In the genomic region with DNA sequence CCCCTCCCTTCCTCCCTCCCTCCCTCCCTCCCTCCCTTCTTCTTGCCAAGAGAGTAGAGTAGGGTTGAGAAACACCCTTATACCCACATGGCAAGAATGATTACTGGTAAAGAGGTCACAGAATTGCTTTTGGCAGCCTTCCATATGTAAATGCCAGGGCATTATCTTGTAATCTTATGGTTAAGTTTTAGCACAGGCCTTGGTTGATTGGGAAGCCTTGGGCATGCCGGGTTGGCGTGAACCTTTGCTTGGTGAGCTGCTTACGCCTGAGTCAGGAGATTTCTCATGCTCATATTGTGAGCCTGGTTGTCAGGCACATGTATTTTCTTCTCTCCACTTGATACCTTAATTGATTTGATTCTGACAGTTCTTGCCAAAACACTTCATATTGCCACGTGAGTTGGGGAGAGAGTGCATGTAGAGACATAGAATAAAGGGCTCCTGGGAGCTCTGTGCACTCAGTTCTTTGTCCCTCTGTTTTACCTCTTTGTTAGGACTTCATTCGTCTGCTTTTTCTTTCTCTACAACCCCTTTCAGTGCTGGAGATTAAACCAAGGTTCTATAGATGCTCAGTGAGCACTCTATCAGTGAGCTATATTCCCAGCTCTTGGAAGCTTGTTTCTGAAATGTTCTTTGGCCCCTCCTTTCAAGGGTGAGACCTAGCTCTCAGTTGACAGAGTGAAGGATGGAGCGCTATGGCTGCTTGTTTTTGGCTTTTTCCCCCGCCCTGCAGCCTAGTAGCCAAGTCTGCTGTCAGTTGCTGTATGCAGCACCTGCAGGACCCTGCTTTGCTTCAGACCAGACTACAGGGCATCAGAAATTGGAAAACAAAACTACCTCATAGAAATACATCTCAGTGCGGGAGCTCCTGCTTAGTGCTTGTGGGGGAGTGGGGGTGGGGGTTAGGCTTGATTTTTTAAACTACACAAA, we compare ENCODE assay signal across 14 mouse cellular contexts.
DNase-seq lines count a peak whose midpoint lies in the region; ATAC-seq and TF ChIP-seq lines count a peak whose summit lies in the region.
"Had no signal": no experiment of that assay in that cellular context is flagged by ENCODE, and none has a peak within 500 bp of the region (broad histone marks: within the 10 kb centered on the region; RNA-seq: fewer than 3 reads in every experiment).

No protein-coding gene starts in this region.

- TF ChIP-seq POLR2A in heart, adult 2 months (IDR thresholded peaks at IDR 0.05; ENCODE audit: insufficient read depth, low read depth, low read length), result no peak

- H3K9me3 ChIP-seq in heart, postnatal 0 days (replicated peaks; ENCODE audit: control insufficient read depth, low read length), result no peaks in the 10 kb centered on the region
- no peaks in the 10 kb centered on the region for H3K9me3 ChIP-seq in midbrain, embryonic 14.5 days (ENCODE audit: control insufficient read depth, low read length)
- no peaks in the 10 kb centered on the region for H3K9me3 ChIP-seq in midbrain, embryonic 16.5 days (replicated peaks; ENCODE audit: control insufficient read depth, low read length, poor library complexity, severe bottlenecking)
- H3K9me3 ChIP-seq: lung, embryonic 15.5 days; midbrain, embryonic 15.5 days; neural tube, embryonic 13.5 days had no signal

- ATAC-seq in heart, postnatal 0 days (ENCODE audit: insufficient read depth, low read depth), result no peak
- no peak for ATAC-seq in midbrain, embryonic 14.5 days (ENCODE audit: low FRiP score, low TSS enrichment)
- ATAC-seq in midbrain, embryonic 16.5 days, result no peak
- ATAC-seq: hindbrain, postnatal 0 days; midbrain, embryonic 15.5 days had no signal

- peaks cover 45% of the 10 kb centered on the region for H3K4me1 ChIP-seq in heart, postnatal 0 days (ENCODE audit: control insufficient read depth, insufficient read depth)
- H3K4me1 ChIP-seq in heart, adult 2 months (ENCODE audit: control insufficient read depth, insufficient read depth, low read length), result peaks cover 1% of the 10 kb centered on the region; the same call in 1 of the 2 replicates
- no peaks in the 10 kb centered on the region for H3K4me1 ChIP-seq in midbrain, embryonic 14.5 days (ENCODE audit: control insufficient read depth, insufficient read depth, low read length)
- peaks cover 4% of the 10 kb centered on the region for H3K4me1 ChIP-seq in midbrain, embryonic 16.5 days (ENCODE audit: control insufficient read depth, insufficient read depth, low read length)
- H3K4me1 ChIP-seq: lung, embryonic 15.5 days; midbrain, embryonic 15.5 days had no signal

- peak; percentile 51 for DNase-seq in adrenal gland, adult 2 months
- DNase-seq in adrenal gland, postnatal 4 days (ENCODE audit: low spot score in 2 of 2), result no peak
- DNase-seq in heart, postnatal 0 days (ENCODE audit: low spot score), result no peak
- no peak for DNase-seq in heart, adult 2 months
- peak; percentile 12 for DNase-seq in midbrain, embryonic 14.5 days
- DNase-seq in kidney, postnatal 36 days, result peak; percentile 5 to 20
- DNase-seq in thymus, postnatal 10 days (ENCODE audit: low spot score in 2 of 2), result no peak
- DNase-seq: cerebellum, postnatal 14 days; thymus, adult 18-20 months had no signal

- H3K27me3 ChIP-seq in heart, postnatal 0 days (ENCODE audit: control insufficient read depth, insufficient read depth, low read length), result no peaks in the 10 kb centered on the region
- H3K27me3 ChIP-seq in heart, adult 2 months (ENCODE audit: control insufficient read depth, insufficient read depth, low read length), result no peaks in the 10 kb centered on the region
- no peaks in the 10 kb centered on the region for H3K27me3 ChIP-seq in midbrain, embryonic 14.5 days (ENCODE audit: control insufficient read depth, insufficient read depth, low read length)
- H3K27me3 ChIP-seq in midbrain, embryonic 16.5 days (ENCODE audit: control insufficient read depth, insufficient read depth, low read depth, low read length), result no peaks in the 10 kb centered on the region
- H3K27me3 ChIP-seq: lung, embryonic 15.5 days; midbrain, embryonic 15.5 days; neural tube, embryonic 13.5 days had no signal

- WGBS in heart, postnatal 0 days, result 52% methylated on average over 8 of the region's 8 CpGs
- WGBS in heart, adult 2 months, result 73% methylated on average over 8 of the region's 8 CpGs
- 58% methylated on average over 8 of the region's 8 CpGs for WGBS in midbrain, embryonic 14.5 days
- WGBS in midbrain, embryonic 16.5 days, result 42% methylated on average over 8 of the region's 8 CpGs

- peaks cover 20% of the 10 kb centered on the region for H3K36me3 ChIP-seq in heart, postnatal 0 days (replicated peaks; ENCODE audit: control insufficient read depth, insufficient read depth, low read length)
- peaks cover 6% of the 10 kb centered on the region for H3K36me3 ChIP-seq in heart, adult 2 months (ENCODE audit: control insufficient read depth, insufficient read depth, low read length)
- H3K36me3 ChIP-seq in midbrain, embryonic 14.5 days (ENCODE audit: control insufficient read depth, insufficient read depth, low read length), result no peaks in the 10 kb centered on the region
- H3K36me3 ChIP-seq in midbrain, embryonic 16.5 days (ENCODE audit: control insufficient read depth, insufficient read depth, low read length), result peaks cover 8% of the 10 kb centered on the region; the same call in 1 of the 2 replicates

- no peak for TF ChIP-seq EP300 in heart, postnatal 0 days (IDR thresholded peaks at IDR 0.05; ENCODE audit: low read depth)
- TF ChIP-seq EP300 in heart, adult 2 months (IDR thresholded peaks at IDR 0.05; ENCODE audit: insufficient read depth, low read depth, low read length), result no peak

- H3K27ac ChIP-seq in heart, postnatal 0 days (ENCODE audit: low read depth), result peak overlapping the region; percentile 52
- no peak overlapping the region for H3K27ac ChIP-seq in heart, adult 2 months
- H3K27ac ChIP-seq in midbrain, embryonic 14.5 days (replicated peaks; ENCODE audit: low read depth, low read length), result no peak overlapping the region
- no peak overlapping the region for H3K27ac ChIP-seq in midbrain, embryonic 16.5 days (ENCODE audit: low read length)
- H3K27ac ChIP-seq: hindbrain, postnatal 0 days; lung, embryonic 15.5 days; midbrain, embryonic 15.5 days; neural tube, embryonic 13.5 days had no signal

- TF ChIP-seq CTCF in heart, postnatal 0 days (IDR thresholded peaks at IDR 0.05; ENCODE audit: low read depth), result no peak
- no peak for TF ChIP-seq CTCF in heart, adult 2 months (IDR thresholded peaks at IDR 0.05)

- no peaks in the 10 kb centered on the region for H3K79me2 ChIP-seq in heart, adult 2 months (replicated peaks; ENCODE audit: control insufficient read depth, insufficient read depth, low read length)

- no peak overlapping the region for H3K4me3 ChIP-seq in heart, postnatal 0 days (ENCODE audit: low read depth, low read length)
- H3K4me3 ChIP-seq in heart, adult 2 months, result no peak overlapping the region
- H3K4me3 ChIP-seq in midbrain, embryonic 14.5 days (replicated peaks; ENCODE audit: low read depth, low read length), result no peak overlapping the region
- H3K4me3 ChIP-seq in midbrain, embryonic 16.5 days (ENCODE audit: low read depth, low read length), result no peak overlapping the region
- H3K4me3 ChIP-seq: lung, embryonic 15.5 days; midbrain, embryonic 15.5 days; neural tube, embryonic 13.5 days had no signal

- H3K4me2 ChIP-seq in heart, postnatal 0 days (ENCODE audit: low read depth, low read length), result no peak overlapping the region
- H3K4me2 ChIP-seq in midbrain, embryonic 14.5 days (ENCODE audit: low read length), result no peak overlapping the region
- no peak overlapping the region for H3K4me2 ChIP-seq in midbrain, embryonic 16.5 days (ENCODE audit: low read length)
- H3K4me2 ChIP-seq: lung, embryonic 15.5 days; midbrain, embryonic 15.5 days; neural tube, embryonic 13.5 days had no signal

- H3K9ac ChIP-seq in heart, postnatal 0 days (replicated peaks; ENCODE audit: low read depth, low read length), result no peak overlapping the region
- H3K9ac ChIP-seq in heart, adult 2 months (ENCODE audit: low read depth, low read length), result no peak overlapping the region
- H3K9ac ChIP-seq in midbrain, embryonic 14.5 days (replicated peaks; ENCODE audit: low read length), result no peak overlapping the region
- no peak overlapping the region for H3K9ac ChIP-seq in midbrain, embryonic 16.5 days (ENCODE audit: low read depth, low read length)
- H3K9ac ChIP-seq: lung, embryonic 15.5 days; midbrain, embryonic 15.5 days; neural tube, embryonic 13.5 days had no signal

- intact Hi-C loops in heart, adult 2 months (cut with DNase I), result loop anchor here (5.0 to 10.0 kb wide), 2 partner anchors 91 to 169 kb away; partner anchors contain the start of genes Mrpl47, Ndufb5 and Usp13

Comparison
In these comparisons a context has a peak if more than half of its experiments do, and no peak if none do; other contexts are left out.
1. DNase-seq: peak in adrenal gland, adult 2 months (single experiment), midbrain, embryonic 14.5 days (single experiment) and kidney, postnatal 36 days (2 of 2); none in adrenal gland, postnatal 4 days (0 of 2), heart, postnatal 0 days (single experiment), heart, adult 2 months (0 of 2) and thymus, postnatal 10 days (0 of 2).